Mouse (Mus musculus): ENCODE data around the gene Plcl1.

Gene Plcl1

DNA sequence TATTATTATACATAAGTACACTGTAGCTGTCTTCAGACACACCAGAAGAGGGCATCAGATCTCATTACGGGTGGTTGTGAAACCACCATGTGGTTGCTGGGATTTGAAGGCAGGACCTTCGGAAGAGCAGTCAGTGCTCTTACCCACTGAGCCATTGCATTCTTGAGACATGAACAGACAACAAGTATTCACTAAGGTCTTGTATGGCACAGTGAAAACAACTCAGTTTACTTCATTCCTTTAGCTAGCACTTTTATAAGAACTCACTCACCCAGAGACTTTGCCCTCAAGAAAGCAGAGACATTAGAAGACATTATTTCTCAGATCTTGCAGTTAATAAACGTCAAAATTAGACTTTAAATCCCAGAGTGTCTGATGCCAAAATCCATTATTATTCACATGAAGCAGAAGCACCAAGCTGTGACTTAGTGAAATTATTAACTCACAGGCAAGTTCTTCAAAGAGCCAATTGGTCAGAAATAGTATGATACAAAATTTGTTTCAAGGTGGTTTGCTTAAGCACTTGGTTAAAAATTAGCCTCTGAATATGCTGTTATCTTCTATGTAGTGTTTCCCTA, 293.8 kb downstream of the Plcl1 start:
- in situ Hi-C loops (cut with MboI; ENCODE audit: low sequenced_read_pairs): no loop called here

DNA sequence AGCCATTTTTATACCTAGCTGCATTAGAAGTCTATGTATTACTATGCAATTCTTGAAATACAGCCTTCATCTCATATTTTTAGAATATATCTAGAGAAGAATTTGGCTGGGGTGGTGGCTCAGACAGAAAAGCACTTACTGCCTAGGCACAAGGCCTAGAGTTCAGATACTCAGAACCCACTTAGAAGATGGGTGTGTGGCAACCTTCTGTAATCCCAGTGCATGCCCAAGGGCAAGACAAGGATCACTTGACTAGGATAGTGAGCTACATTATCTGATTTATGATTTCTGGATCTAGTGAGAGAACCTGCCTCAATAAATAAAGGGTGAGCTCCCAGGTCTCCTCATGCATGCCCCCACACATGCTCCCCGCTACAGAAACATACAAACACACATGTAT, 294.3 kb downstream of the Plcl1 start:
- in situ Hi-C loops (cut with MboI; ENCODE audit: low sequenced_read_pairs): no loop called here

- in situ Hi-C loops (cut with MboI; ENCODE audit: low sequenced_read_pairs): no loop called here
These were observed 295.0 kb downstream of the Plcl1 start for GRCm38 (mm10) chr1:55700726-55701125.

DNA sequence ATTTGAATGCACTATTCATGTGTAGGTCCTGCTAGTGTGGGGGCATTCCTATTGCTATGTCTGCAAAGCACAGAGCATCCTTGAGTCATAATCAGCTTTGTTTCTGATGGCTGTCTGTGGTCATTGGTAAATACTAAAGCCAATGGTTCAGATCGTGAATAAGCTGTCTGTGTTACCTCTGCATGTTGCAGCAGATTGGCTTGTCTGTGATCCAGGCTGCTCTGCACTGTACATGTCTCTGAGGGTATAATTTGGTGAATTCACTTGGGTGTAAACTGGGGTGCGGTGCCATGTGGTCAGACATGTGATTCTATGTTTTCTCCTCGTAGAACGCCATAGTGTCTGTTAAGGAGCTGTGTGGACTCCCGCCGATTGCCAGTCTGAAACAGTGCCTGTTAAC, 295.9 kb downstream of the Plcl1 start:
- in situ Hi-C loops (cut with MboI; ENCODE audit: low sequenced_read_pairs): no loop called here

DNA sequence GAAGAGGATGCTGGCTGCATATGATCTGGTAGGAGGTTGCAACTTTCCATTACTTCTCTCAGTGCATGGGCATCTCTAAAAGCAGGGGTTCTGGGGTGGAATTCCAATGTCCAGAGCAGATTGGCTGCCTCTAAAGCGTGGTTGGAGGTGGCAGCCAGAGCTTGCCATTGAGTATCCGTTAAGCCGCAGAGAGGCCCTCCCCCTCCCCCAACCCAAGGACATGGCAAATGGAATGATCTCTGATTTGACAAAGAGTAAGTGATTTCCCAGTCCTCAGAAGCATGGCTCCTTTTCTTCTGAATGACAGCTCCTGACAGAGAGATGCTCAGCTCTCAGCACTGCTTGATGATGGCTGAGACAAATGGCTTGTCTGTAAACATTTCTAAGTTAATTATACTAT, 296.4 kb downstream of the Plcl1 start:
- in situ Hi-C loops (cut with MboI; ENCODE audit: low sequenced_read_pairs): no loop called here

GRCm38 (mm10) chr1:55704707-55705106, 299.0 kb downstream of the Plcl1 start:
- in situ Hi-C loops (cut with MboI; ENCODE audit: low sequenced_read_pairs): no loop called here

- in situ Hi-C loops (cut with MboI; ENCODE audit: low sequenced_read_pairs): no loop called here
These were observed 299.5 kb downstream of the Plcl1 start for GRCm38 (mm10) chr1:55705173-55705572.

DNA sequence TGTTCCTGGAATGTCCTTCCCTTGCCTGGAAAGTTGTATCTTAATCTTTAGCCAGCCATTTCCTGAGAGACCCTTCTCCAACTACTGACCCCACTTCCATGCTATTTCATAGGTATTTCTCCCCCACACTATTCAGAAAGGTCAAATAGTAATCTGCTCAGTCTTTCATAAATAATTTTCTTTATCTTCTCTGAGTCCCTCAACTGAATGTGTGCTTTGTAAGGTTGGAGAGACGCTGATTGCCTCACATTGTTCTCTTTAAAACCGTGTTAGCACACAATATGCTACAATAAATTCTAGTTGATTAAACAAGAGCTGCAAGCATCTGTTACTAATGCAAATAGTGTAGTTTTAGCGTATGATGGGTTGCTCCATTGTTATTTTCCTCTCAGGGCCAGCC, 300.0 kb downstream of the Plcl1 start:
- in situ Hi-C loops (cut with MboI; ENCODE audit: low sequenced_read_pairs): no loop called here

- in situ Hi-C loops (cut with MboI; ENCODE audit: low sequenced_read_pairs): no loop called here
These were observed 301.2 kb downstream of the Plcl1 start for GRCm38 (mm10) chr1:55706933-55707332.

DNA sequence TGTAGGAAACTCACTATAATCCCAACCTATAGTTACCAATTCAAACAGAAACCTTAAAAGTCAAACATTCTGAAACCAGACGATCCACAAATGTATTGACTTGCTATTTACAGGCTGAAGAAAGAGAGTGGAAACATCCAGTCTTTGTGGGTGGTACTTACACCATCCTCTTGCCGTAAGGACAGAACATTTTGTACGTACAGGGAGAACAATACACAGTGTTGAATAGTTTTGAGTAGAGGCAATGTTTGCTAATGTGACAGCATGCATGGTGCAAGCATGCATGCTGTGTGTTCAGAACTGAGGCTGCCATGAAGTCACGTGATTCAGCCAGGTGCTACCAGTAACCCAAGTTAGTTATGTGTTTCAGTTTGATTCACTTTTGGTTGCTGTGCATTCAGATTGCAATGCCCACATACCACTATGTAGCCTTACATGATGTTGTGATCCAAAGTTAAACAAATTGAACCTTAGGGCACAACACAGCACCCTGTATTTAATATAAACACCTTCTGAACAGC, 311.6 kb downstream of the Plcl1 start:
- in situ Hi-C loops (cut with MboI; ENCODE audit: low sequenced_read_pairs): no loop called here

- in situ Hi-C loops (cut with MboI; ENCODE audit: low sequenced_read_pairs): no loop called here
These were observed 319.7 kb downstream of the Plcl1 start for GRCm38 (mm10) chr1:55725428-55725827.

GRCm38 (mm10) chr1:55729332-55729731, 323.6 kb downstream of the Plcl1 start:
- in situ Hi-C loops (cut with MboI; ENCODE audit: low sequenced_read_pairs): no loop called here

GRCm38 (mm10) chr1:55732951-55733350, 327.2 kb downstream of the Plcl1 start:
- in situ Hi-C loops (cut with MboI; ENCODE audit: low sequenced_read_pairs): no loop called here

- in situ Hi-C loops (cut with MboI; ENCODE audit: low sequenced_read_pairs): no loop called here
These were observed 330.5 kb downstream of the Plcl1 start for GRCm38 (mm10) chr1:55736054-55736740.

GRCm38 (mm10) chr1:55736762-55737288, 331.1 kb downstream of the Plcl1 start:
- in situ Hi-C loops (cut with MboI; ENCODE audit: low sequenced_read_pairs): no loop called here

- in situ Hi-C loops (cut with MboI; ENCODE audit: low sequenced_read_pairs): no loop called here
These were observed 333.1 kb downstream of the Plcl1 start for GRCm38 (mm10) chr1:55738746-55739365.

- in situ Hi-C loops (cut with MboI; ENCODE audit: low sequenced_read_pairs): no loop called here
These were observed 336.2 kb downstream of the Plcl1 start for GRCm38 (mm10) chr1:55741885-55742284.

DNA sequence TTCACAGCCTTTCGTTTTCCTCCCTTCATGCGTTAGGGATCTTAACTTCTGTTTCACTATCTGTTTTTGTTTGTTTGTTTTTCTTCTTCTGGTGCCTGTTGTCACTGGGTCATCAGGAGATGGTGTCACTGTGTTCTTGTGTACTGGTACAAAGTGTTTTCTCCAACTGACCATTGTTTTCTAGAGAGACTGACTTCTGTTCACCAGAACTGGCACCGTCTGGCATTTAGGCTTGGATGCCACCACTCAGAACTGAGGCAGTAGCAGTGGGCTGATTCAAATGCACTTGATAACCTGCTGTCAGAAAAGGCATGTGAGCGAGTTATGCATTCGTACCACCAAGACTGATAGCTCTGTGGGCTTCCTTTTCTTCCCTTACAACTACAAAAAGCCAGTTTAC, 342.8 kb downstream of the Plcl1 start:
- in situ Hi-C loops (cut with MboI; ENCODE audit: low sequenced_read_pairs): no loop called here

GRCm38 (mm10) chr1:55749770-55750169, 344.0 kb downstream of the Plcl1 start:
- in situ Hi-C loops (cut with MboI; ENCODE audit: low sequenced_read_pairs): loop anchor here (10.0 kb wide), 1 partner anchor 345 kb away; the partner anchor contains the start of gene Plcl1

DNA sequence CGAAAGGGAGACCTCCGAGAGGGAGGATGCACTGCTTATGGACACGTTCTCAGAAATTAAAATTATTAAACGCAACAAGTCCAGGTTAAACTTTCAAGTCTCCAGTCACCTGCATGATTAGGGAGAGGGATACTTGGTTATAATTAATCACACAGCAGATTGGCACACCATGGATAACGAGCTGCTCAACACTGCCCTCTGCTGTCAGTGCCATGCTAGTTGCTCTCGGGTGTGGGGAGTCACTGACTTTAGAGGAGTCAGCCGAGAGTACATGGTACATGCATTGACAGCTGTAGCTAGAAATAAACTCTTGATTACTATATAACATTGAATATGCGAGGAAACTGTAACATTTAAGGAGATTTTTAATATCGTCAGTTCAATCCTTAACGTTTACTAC, 350.0 kb downstream of the Plcl1 start:
- in situ Hi-C loops (cut with MboI; ENCODE audit: low sequenced_read_pairs): loop anchor here (10.0 kb wide), 1 partner anchor 351 kb away; the partner anchor contains the start of gene Plcl1

DNA sequence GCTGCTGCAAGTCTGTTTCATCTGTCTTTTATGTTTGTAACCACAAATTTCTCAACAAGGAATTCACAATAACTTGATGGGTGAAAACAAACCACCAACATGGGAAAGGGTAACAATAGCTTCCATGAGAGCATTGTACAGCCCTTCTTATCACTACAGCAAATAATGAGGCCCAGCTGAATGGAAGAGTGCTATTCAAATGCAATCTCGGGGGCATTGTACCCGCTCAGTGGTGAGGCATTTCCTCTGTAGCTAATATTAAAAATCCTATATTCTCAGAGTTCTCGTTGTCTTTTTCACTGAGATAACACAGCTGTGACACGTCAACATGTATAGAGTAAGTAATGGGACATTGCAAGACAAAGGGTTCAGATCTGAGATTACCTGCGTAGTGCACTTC, 356.6 kb downstream of the Plcl1 start:
- in situ Hi-C loops (cut with MboI; ENCODE audit: low sequenced_read_pairs): no loop called here

DNA sequence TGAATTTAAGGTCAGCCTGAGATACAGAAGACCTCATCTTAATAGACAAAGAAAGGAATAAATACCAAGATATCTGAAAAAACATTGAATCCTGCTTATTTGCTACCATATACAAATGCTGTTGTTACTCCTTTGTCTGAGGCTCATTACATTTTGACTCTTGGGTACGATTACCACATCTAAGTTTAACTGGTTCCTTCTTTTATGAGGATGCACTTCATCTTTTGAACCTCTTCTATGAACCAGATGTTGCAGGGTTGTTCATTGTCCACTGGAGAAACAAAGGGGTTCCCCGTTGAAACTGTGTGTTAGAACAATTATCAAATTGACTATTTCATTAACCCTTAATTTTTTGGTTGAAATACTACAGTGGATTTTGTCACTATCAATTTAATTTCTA, 357.4 kb downstream of the Plcl1 start:
- in situ Hi-C loops (cut with MboI; ENCODE audit: low sequenced_read_pairs): no loop called here
